Mouse (Mus musculus): ENCODE measurements around the gene Olfr588-ps1. TPM values are rescaled to one million over a fixed set of nuclear protein-coding genes. Genes with fewer than 3 reads are reported as not detected.
"Not testable (repeated sequence)": the region's sequence is repeated elsewhere in the genome, so short reads cannot be mapped to it uniquely, and the experiment has no call there.

The Olfr588-ps1 gene
- polyA plus RNA-seq (2012; ENCODE audit: insufficient read depth, insufficient read length, low replicate concordance, missing spikeins) = not detected in 2 replicates

GRCm38 (mm10) chr7:103140579-103140978 is at the start of gene Olfr588-ps1:
Gene Olfr588-ps1, plus strand, starts transcription at chr7:103140879.
- H3K4me1 ChIP-seq (ENCODE audit: control insufficient read depth, insufficient read depth, low read length) = no peaks in the 10 kb centered on the region

GRCm38 (mm10) chr7:103097420-103097819 is 43.3 kb upstream of the Olfr588-ps1 start, which contains the start of gene Olfr585:
Gene Olfr585, plus strand, starts transcription at chr7:103097720.
- Histone ChIP-seq H3K4me3 (ENCODE audit: insufficient read depth, low read depth, low read length) (no peak within 1 kb of the TSS), H3K27ac (ENCODE audit: insufficient read depth, low read depth, low read length) (no peak within 1 kb of the TSS), H3K4me1 (ENCODE audit: control insufficient read depth, insufficient read depth, low read length) (no peaks in the 10 kb centered on the region)
- TF ChIP-seq POLR2A (IDR thresholded peaks at IDR 0.05; ENCODE audit: insufficient read depth, low read depth, low read length) = no peak
- no peak for TF ChIP-seq CTCF (IDR thresholded peaks at IDR 0.05; ENCODE audit: insufficient read depth, low read depth, low read length)
- 88% methylated on average over 1 of the region's 1 CpGs for whole genome bisulfite sequencing

More at GRCm38 (mm10) chr7:103140579-103140978, at the start of gene Olfr588-ps1:
- 78% methylated on average over 1 of the region's 1 CpGs for WGBS
- H3K27ac ChIP-seq (ENCODE audit: insufficient read depth, low read depth, low read length) = no peak within 1 kb of the TSS
- H3K4me3 ChIP-seq (ENCODE audit: insufficient read depth, low read depth, low read length) = no peak within 1 kb of the TSS
- TF ChIP-seq CTCF (IDR thresholded peaks at IDR 0.05; ENCODE audit: insufficient read depth, low read depth, low read length) (no peak), POLR2A (IDR thresholded peaks at IDR 0.05; ENCODE audit: insufficient read depth, low read depth, low read length) (no peak)

GRCm38 (mm10) chr7:103119406-103119805 is 21.3 kb upstream of the Olfr588-ps1 start:
- no peak overlapping the region for H3K27ac ChIP-seq (ENCODE audit: insufficient read depth, low read depth, low read length)
- H3K4me3 ChIP-seq (ENCODE audit: insufficient read depth, low read depth, low read length) = no peak overlapping the region
- H3K4me1 ChIP-seq (ENCODE audit: control insufficient read depth, insufficient read depth, low read length) = no peaks in the 10 kb centered on the region
- TF ChIP-seq POLR2A (IDR thresholded peaks at IDR 0.05; ENCODE audit: insufficient read depth, low read depth, low read length) = no peak
- TF ChIP-seq CTCF (IDR thresholded peaks at IDR 0.05; ENCODE audit: insufficient read depth, low read depth, low read length) = no peak
- 52% methylated on average over 3 of the region's 3 CpGs for whole genome bisulfite sequencing

GRCm38 (mm10) chr7:103125538-103125937 is 15.1 kb upstream of the Olfr588-ps1 start, which contains the start of gene Olfr586:
Gene Olfr586, minus strand, starts transcription at chr7:103125638.
- Histone ChIP-seq H3K4me3 (ENCODE audit: insufficient read depth, low read depth, low read length) (no peak within 1 kb of the TSS), H3K27ac (ENCODE audit: insufficient read depth, low read depth, low read length) (no peak within 1 kb of the TSS), H3K4me1 (ENCODE audit: control insufficient read depth, insufficient read depth, low read length) (no peaks in the 10 kb centered on the region)
- TF ChIP-seq CTCF (IDR thresholded peaks at IDR 0.05; ENCODE audit: insufficient read depth, low read depth, low read length) (no peak), POLR2A (IDR thresholded peaks at IDR 0.05; ENCODE audit: insufficient read depth, low read depth, low read length) (no peak)
- 94% methylated on average over 3 of the region's 3 CpGs for WGBS

- H3K4me3 ChIP-seq (ENCODE audit: insufficient read depth, low read depth, low read length) = no peak within 1 kb of the TSS
- no peak for TF ChIP-seq CTCF (IDR thresholded peaks at IDR 0.05; ENCODE audit: insufficient read depth, low read depth, low read length)
- TF ChIP-seq POLR2A (IDR thresholded peaks at IDR 0.05; ENCODE audit: insufficient read depth, low read depth, low read length) = no peak
- 64% methylated on average over 2 of the region's 2 CpGs for WGBS
Measured at GRCm38 (mm10) chr7:103156256-103156655, 15.6 kb downstream of the Olfr588-ps1 start, which contains the start of gene Olfr589. Gene Olfr589, minus strand, starts transcription at chr7:103156356.

GRCm38 (mm10) chr7:103169697-103170096 is 29.0 kb downstream of the Olfr588-ps1 start:
- H3K4me3 ChIP-seq (ENCODE audit: insufficient read depth, low read depth, low read length) = no peak overlapping the region
- TF ChIP-seq POLR2A (IDR thresholded peaks at IDR 0.05; ENCODE audit: insufficient read depth, low read depth, low read length) (no peak), CTCF (IDR thresholded peaks at IDR 0.05; ENCODE audit: insufficient read depth, low read depth, low read length) (no peak)
- WGBS = 75% methylated on average over 5 of the region's 5 CpGs
- no peak overlapping the region for H3K27ac ChIP-seq (ENCODE audit: insufficient read depth, low read depth, low read length)
- H3K4me1 ChIP-seq (ENCODE audit: control insufficient read depth, insufficient read depth, low read length) = no peaks in the 10 kb centered on the region

More at GRCm38 (mm10) chr7:103156256-103156655, 15.6 kb downstream of the Olfr588-ps1 start, which contains the start of gene Olfr589:
- H3K27ac ChIP-seq (ENCODE audit: insufficient read depth, low read depth, low read length) = no peak within 1 kb of the TSS
- H3K4me1 ChIP-seq (ENCODE audit: control insufficient read depth, insufficient read depth, low read length) = no peaks in the 10 kb centered on the region

- WGBS = 78% methylated on average over 1 of the region's 1 CpGs
- no peak for TF ChIP-seq CTCF (IDR thresholded peaks at IDR 0.05; ENCODE audit: insufficient read depth, low read depth, low read length)
- no peak for TF ChIP-seq POLR2A (IDR thresholded peaks at IDR 0.05; ENCODE audit: insufficient read depth, low read depth, low read length)
- H3K4me3 ChIP-seq (ENCODE audit: insufficient read depth, low read depth, low read length) = no peak within 1 kb of the TSS
- H3K4me1 ChIP-seq (ENCODE audit: control insufficient read depth, insufficient read depth, low read length) = no peaks in the 10 kb centered on the region
- no peak within 1 kb of the TSS for H3K27ac ChIP-seq (ENCODE audit: insufficient read depth, low read depth, low read length)
Measured at GRCm38 (mm10) chr7:103178240-103178639, 37.6 kb downstream of the Olfr588-ps1 start, which contains the start of gene Olfr591. Gene Olfr591, minus strand, starts transcription at chr7:103178340.

- WGBS = 82% methylated on average over 1 of the region's 1 CpGs
- not testable (repeated sequence) for H3K4me1 ChIP-seq (ENCODE audit: control insufficient read depth, insufficient read depth, low read length); H3K27ac ChIP-seq (ENCODE audit: insufficient read depth, low read depth, low read length); H3K4me3 ChIP-seq (ENCODE audit: insufficient read depth, low read depth, low read length)
Measured at GRCm38 (mm10) chr7:103184503-103184902, 43.8 kb downstream of the Olfr588-ps1 start, which contains the start of gene Olfr592. Gene Olfr592, plus strand, starts transcription at chr7:103184803.

Other genes with a start within 250 kb of the Olfr588-ps1 start
- not detected in 2 replicates for gene Olfr569, start 250.0 kb upstream of the Olfr588-ps1 start, polyA plus RNA-seq (2012; ENCODE audit: insufficient read depth, insufficient read length, low replicate concordance, missing spikeins)
- not detected in 2 replicates for gene Olfr570, start 246.3 kb upstream of the Olfr588-ps1 start, polyA plus RNA-seq (2012; ENCODE audit: insufficient read depth, insufficient read length, low replicate concordance, missing spikeins)
- gene Olfr571, start 223.3 kb upstream of the Olfr588-ps1 start, polyA plus RNA-seq (2012; ENCODE audit: insufficient read depth, insufficient read length, low replicate concordance, missing spikeins) = not detected in 2 replicates
- not detected in 2 replicates for gene Olfr572, start 216.5 kb upstream of the Olfr588-ps1 start, polyA plus RNA-seq (2012; ENCODE audit: insufficient read depth, insufficient read length, low replicate concordance, missing spikeins)
- not detected in 2 replicates for gene Olfr573-ps1, start 198.3 kb upstream of the Olfr588-ps1 start, polyA plus RNA-seq (2012; ENCODE audit: insufficient read depth, insufficient read length, low replicate concordance, missing spikeins)
- not detected in 2 replicates for gene Olfr574, start 192.4 kb upstream of the Olfr588-ps1 start, polyA plus RNA-seq (2012; ENCODE audit: insufficient read depth, insufficient read length, low replicate concordance, missing spikeins)
- gene Olfr575, start 182.1 kb upstream of the Olfr588-ps1 start, polyA plus RNA-seq (2012; ENCODE audit: insufficient read depth, insufficient read length, low replicate concordance, missing spikeins) = not detected in 2 replicates
- not detected in 2 replicates for gene Olfr576, start 178.2 kb upstream of the Olfr588-ps1 start, polyA plus RNA-seq (2012; ENCODE audit: insufficient read depth, insufficient read length, low replicate concordance, missing spikeins)
- not detected in 2 replicates for gene Olfr577, start 164.9 kb upstream of the Olfr588-ps1 start, polyA plus RNA-seq (2012; ENCODE audit: insufficient read depth, insufficient read length, low replicate concordance, missing spikeins)
- not detected in 2 replicates for gene Olfr578, start 151.6 kb upstream of the Olfr588-ps1 start, polyA plus RNA-seq (2012; ENCODE audit: insufficient read depth, insufficient read length, low replicate concordance, missing spikeins)
- not detected in 2 replicates for gene Olfr582, start 102.9 kb upstream of the Olfr588-ps1 start, polyA plus RNA-seq (2012; ENCODE audit: insufficient read depth, insufficient read length, low replicate concordance, missing spikeins)
- gene Olfr583, start 89.6 kb upstream of the Olfr588-ps1 start, polyA plus RNA-seq (2012; ENCODE audit: insufficient read depth, insufficient read length, low replicate concordance, missing spikeins) = not detected in 2 replicates
- gene Olfr584, start 59.0 kb upstream of the Olfr588-ps1 start, polyA plus RNA-seq (2012; ENCODE audit: insufficient read depth, insufficient read length, low replicate concordance, missing spikeins) = not detected in 2 replicates
- gene Olfr585, start 43.2 kb upstream of the Olfr588-ps1 start, polyA plus RNA-seq (2012; ENCODE audit: insufficient read depth, insufficient read length, low replicate concordance, missing spikeins) = not detected in 2 replicates
- not detected in 2 replicates for gene Olfr586, start 15.2 kb upstream of the Olfr588-ps1 start, polyA plus RNA-seq (2012; ENCODE audit: insufficient read depth, insufficient read length, low replicate concordance, missing spikeins)
- not detected in 2 replicates for gene Olfr589, start 15.5 kb downstream of the Olfr588-ps1 start, polyA plus RNA-seq (2012; ENCODE audit: insufficient read depth, insufficient read length, low replicate concordance, missing spikeins)
- gene Olfr591, start 37.5 kb downstream of the Olfr588-ps1 start, polyA plus RNA-seq (2012; ENCODE audit: insufficient read depth, insufficient read length, low replicate concordance, missing spikeins) = not detected in 2 replicates
- not detected in 2 replicates for gene Olfr592, start 43.9 kb downstream of the Olfr588-ps1 start, polyA plus RNA-seq (2012; ENCODE audit: insufficient read depth, insufficient read length, low replicate concordance, missing spikeins)
- gene Olfr593, start 71.0 kb downstream of the Olfr588-ps1 start, polyA plus RNA-seq (2012; ENCODE audit: insufficient read depth, insufficient read length, low replicate concordance, missing spikeins) = not detected in 2 replicates
- not detected in 2 replicates for gene Olfr594, start 76.1 kb downstream of the Olfr588-ps1 start, polyA plus RNA-seq (2012; ENCODE audit: insufficient read depth, insufficient read length, low replicate concordance, missing spikeins)
- gene Usp17ld, start 111.6 kb downstream of the Olfr588-ps1 start, polyA plus RNA-seq (2012; ENCODE audit: insufficient read depth, insufficient read length, low replicate concordance, missing spikeins) = not detected in 2 replicates
- gene Olfr596, start 164.8 kb downstream of the Olfr588-ps1 start, polyA plus RNA-seq (2012; ENCODE audit: insufficient read depth, insufficient read length, low replicate concordance, missing spikeins) = not detected in 2 replicates
- not detected in 2 replicates for gene Olfr597, start 175.4 kb downstream of the Olfr588-ps1 start, polyA plus RNA-seq (2012; ENCODE audit: insufficient read depth, insufficient read length, low replicate concordance, missing spikeins)
- gene Olfr598, start 182.7 kb downstream of the Olfr588-ps1 start, polyA plus RNA-seq (2012; ENCODE audit: insufficient read depth, insufficient read length, low replicate concordance, missing spikeins) = not detected in 2 replicates
- not detected in 2 replicates for gene Olfr599, start 195.0 kb downstream of the Olfr588-ps1 start, polyA plus RNA-seq (2012; ENCODE audit: insufficient read depth, insufficient read length, low replicate concordance, missing spikeins)
- not detected in 2 replicates for gene Olfr600, start 208.8 kb downstream of the Olfr588-ps1 start, polyA plus RNA-seq (2012; ENCODE audit: insufficient read depth, insufficient read length, low replicate concordance, missing spikeins)
- not detected in 2 replicates for gene Olfr601, start 221.8 kb downstream of the Olfr588-ps1 start, polyA plus RNA-seq (2012; ENCODE audit: insufficient read depth, insufficient read length, low replicate concordance, missing spikeins)
- gene Olfr603, start 245.3 kb downstream of the Olfr588-ps1 start, polyA plus RNA-seq (2012; ENCODE audit: insufficient read depth, insufficient read length, low replicate concordance, missing spikeins) = not detected in 2 replicates

All from olfactory bulb, adult 2 months (tissue).